Mouse (Mus musculus) thymus, postnatal 14 days (tissue): ENCODE measurements around the gene Clec1a.

ENCODE experiments used
- DNase-seq: peaks from one replicate; pipeline ENCODE4 v3.0.0; 2021

Clec1a gene

DNA sequence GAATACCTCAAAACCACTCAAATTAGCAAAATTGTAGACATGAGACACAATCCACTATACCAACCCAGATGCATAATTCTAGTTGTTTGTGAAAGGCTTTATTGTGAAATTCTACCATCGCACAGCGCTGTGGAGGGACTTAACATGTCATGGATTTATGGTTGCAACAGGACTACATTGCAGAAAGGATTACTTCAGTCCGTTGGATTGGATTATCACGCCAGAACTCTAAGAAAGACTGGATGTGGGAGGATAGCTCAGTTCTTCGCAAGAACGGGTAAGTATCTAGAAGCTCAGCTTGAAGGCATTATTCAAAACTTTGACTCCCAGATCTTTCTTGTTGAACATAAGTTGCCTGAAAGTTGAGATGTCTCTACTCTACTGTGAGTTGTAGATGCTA is 48.4 kb downstream of the Clec1a start:
- no peak for DNase-seq

DNA sequence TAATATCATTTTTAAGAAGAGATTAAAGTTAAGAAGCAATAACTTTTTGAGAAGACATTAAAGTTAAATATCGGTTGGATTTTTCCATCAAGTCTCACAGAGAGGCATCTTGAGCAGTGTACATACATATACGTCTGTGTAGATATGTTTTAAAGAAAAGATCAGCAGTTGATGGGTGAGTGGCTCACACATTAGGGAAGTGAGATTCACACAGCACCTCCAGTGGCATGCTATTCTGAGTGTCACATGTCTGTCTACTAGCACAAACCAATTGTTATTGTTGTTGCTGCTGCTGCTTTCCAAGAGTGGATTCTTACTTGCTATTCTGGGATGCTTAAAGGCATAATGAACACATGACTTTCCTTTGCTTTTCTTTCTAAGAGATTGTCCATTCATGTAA is 49.4 kb downstream of the Clec1a start:
- DNase-seq = no peak

DNA sequence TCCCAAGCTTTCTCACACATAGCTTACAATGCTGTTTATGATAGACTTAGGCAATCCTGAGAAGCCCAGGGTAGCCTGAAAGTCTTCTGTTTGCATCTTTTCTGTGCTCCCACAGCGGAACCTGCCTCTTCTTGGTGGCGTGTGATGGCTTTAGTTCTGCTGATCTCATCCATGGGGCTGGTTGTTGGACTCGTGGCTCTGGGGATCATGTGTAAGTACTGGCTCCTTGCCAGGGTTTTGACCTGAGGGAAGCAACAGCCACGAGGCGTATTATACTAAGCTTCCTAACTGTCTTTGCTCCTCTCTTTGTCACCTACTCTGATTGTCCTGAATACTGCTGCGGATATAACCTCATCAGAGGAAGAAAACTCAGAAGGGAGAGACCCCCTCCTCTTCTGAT is 51.9 kb downstream of the Clec1a start:
- DNase-seq = no peak

DNA sequence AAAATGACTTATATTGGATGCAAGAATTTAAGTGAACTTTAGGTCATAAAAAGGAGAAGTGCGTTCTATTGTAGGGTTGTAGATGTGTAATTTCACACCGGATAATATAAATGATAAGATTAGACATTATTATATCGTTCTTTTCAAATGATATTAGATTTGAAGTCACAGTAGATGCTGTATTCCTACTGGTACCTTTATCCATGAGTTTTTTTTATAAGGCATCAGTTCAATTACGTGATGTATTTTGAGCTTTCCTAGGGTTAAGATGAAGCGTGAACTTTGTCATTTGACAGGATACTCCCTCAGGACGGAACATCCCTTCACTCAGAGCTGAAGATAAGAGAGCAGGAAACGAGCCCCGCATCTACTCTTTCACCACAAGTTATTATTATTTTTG is 54.8 kb downstream of the Clec1a start, which contains the start of gene Clec1b:
TSS of gene Clec1b (plus strand) at position 301 of the 400 bp plus-strand sequence.
- DNase-seq = no peak

DNA sequence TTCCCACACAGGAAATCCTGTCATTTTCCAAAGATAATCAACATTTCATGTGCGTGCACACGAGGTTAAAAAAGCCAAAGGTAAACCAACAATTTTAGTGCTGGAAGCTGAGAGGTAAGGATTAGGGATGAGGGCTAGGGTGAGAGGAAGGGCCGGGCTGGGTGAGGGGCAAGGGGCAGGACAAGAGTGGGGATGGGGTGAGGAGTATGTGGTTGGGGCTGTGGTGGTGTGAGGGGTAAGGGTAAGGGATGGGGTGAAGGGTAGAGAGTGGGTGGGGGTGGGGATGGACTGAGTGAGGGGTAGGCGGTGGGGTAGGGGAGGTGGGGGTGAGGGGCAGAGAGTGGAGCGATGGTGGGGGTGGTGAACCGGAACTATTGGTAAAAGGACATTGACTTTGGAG is 58.1 kb downstream of the Clec1a start:
- no peak for DNase-seq

DNA sequence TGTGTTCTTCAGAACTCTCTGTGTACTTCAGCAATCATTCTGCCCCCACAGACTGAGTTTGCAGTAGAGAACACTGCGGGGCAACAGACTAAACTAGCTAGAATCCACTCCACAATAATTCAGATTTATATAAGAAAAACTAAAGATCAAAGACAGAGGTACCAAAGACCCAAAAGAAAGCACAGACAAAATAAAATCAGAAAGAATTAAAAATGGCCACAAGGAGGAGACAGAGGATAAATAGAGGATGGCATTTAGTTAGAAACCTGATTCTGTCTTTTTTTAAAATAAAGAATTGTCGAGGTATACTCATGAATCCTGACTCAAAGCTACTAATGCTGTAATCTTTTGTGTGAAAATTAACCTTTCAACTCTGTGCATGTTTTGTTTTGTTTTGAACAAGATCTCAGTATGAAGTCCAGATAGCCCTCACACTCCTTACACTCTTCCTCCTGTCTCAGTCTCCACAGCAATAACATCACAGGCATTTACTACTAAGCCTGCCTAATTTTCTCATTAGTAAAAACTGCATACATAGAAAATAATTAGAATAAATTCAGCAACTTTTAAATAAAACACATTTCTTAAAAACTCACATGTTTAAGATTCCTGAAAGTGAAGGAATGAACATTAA is 58.6 kb downstream of the Clec1a start:
- DNase-seq = no peak

DNA sequence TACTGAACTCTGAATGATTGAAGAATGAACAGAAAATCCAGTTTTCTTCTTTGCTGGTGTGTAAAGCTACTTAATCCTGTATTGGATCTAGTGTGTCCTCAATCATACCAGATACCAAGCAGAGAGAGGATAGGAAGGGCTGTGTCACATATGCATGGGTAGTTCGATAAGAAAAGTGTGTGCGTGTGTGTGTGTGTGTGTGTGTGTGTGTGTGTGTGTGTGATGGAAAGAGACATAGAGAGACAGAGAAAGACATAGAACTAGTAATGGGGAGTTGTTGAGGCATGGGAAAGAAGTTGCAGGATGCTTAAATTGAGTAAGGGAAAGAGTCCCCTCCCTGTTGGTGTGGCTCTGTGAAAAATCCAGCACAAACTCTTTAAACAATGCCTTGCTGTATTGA is 66.0 kb downstream of the Clec1a start, which contains the start of gene Clec12b:
TSS of gene Clec12b (minus strand) at position 101 of the 400 bp plus-strand sequence.
- no peak for DNase-seq

DNA sequence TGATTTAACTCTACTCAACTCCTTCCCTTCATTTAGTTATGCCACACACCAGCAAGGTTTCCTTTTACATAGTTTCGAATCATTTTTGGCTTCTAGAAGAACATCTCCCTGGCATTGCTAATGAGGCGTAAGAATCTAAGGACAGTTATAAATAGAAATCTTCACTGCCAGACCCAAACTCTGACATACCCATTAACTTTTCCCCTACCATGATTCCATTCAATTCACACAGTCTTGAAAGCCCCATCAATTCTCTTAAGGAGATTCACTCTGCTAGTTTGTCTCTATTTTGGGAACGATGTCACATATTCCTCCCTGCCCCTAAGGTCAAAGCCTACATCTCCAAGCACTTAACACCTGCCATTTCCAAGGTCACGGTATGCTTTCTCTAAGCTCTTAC is 66.8 kb downstream of the Clec1a start:
- DNase-seq = no peak

DNA sequence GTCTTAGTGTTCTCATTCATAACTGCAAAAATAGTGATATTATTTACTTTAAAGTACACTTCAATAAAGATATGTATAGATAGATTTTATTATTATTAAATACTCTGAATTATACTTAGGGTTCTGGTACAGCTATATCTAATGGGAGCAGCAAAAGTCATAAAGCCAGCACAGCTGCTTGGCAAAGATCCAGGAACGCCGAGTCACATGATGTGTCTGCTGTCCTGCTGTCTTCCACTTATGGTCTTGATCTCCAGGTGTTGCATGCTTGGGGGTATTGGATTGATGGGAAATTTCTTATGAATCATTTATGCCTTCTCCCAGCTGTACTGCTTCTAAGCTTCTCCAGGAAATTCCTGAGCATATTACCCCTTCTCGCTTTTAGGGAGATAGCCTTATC is 68.3 kb downstream of the Clec1a start:
- no peak for DNase-seq

DNA sequence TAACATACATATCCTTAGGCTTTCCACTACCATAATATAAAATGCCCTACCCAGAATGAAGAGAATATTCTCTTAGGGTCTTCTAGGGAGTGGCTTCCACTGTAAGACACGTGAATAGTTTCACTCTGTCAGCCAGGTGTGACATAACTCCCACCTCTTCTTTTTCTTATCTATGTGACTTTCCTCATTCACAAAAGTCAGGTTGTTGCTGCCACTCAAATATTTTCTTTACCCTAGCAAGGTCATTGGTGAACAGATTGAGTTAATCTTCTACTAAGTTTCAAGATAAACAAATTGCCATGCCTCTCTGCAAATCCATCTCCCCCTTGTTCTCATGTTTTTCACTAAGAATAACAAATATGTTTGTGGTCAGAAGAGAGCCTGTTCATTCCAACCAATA is 70.1 kb downstream of the Clec1a start:
- no peak for DNase-seq

DNA sequence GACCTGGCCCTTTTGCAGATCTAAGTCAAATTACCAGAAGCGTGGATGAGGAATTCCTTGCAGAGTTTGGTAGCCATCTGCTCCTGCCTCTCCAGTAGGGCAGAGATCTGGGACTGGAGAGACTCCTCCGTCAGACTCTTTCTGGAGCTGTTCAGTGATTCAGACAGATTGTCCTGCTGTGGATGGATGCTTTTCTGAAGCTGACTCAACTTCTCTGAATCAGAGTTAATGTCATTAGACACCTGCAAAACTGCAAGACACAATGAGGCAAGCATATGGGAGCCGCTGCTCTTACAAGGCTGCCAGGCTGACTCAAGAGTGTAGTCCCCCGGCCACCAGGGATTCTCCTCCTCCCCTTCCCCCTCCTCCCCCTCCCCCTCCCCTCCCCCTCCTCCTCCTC is 71.3 kb downstream of the Clec1a start:
- no peak for DNase-seq

DNA sequence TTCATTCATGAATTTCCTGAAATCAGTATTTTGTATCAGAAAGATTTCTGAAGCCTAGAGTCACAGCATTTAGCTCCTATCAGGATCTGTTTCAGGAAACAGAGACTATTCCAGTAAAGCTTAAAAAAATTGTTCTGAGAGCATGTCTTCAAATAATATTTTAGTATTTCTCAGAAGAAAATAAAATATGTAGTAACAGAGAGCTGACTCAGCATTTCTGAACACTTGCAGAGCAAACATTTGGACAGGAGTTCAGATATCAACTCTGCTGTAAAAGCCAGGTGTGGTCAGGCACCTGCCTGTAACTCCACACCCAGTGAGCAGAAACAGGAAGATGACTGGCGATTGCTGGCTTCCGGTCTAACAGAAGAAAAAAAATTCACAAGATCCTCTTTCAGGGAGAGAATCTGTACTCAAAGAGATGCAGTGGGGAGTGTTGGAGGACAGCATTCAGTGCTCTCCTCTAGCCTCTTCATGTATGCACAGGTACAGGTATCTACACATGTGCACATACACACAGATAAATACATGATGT is 76.8 kb downstream of the Clec1a start:
- no peak for DNase-seq
